Mouse (Mus musculus) 416B (cell line): ENCODE measurements around the gene Ceacam19.

ENCODE experiments used
- DNase-seq: peaks from one replicate; pipeline ENCODE4 v3.0.0; 2011; ENCODE audit warnings: low read depth

Ceacam19 gene

GRCm38 (mm10) chr7:19880754-19881153, 7.0 kb downstream of the Ceacam19 start:
- DNase-seq: peak; percentile 28

GRCm38 (mm10) chr7:19876781-19877425, 10.9 kb downstream of the Ceacam19 start:
- DNase-seq: peak; percentile 92

- peak; percentile 86 for DNase-seq
Observed at GRCm38 (mm10) chr7:19875948-19876682, 11.7 kb downstream of the Ceacam19 start.

GRCm38 (mm10) chr7:19871943-19872601, 15.7 kb downstream of the Ceacam19 start:
- peak; percentile 81 for DNase-seq

GRCm38 (mm10) chr7:19871137-19871621, 16.6 kb downstream of the Ceacam19 start:
- DNase-seq: peak; percentile 89

DNA sequence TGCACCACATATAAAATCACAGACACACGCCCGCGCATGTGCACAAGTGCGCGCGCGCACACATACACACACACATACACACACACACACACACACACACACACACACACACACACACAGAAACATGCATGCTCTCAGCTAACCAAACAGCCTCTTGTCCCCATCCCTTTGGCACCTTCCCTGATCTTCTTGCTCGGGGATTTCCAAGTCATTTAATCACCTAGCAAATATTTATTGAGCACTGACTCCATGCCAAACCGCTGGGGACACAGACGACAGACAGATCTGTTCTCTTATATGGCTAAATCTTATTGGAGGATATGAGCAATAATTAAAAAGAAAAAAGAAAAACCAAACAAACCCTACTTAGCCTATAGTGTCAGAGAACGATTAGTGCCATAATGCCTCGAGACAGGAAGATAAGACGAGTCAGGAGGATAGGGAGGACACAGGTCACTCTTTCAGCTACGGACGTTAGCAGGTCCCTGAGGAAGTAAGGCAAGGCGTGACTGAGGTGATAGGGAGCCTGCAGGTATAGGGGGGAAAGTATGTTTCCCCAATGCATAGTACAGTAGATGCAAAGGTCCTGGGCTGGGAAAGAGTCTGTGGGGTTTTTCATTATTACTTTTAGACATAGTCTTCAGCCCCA, 19.9 kb downstream of the Ceacam19 start:
- no peak for DNase-seq

GRCm38 (mm10) chr7:19866490-19866889, 21.3 kb downstream of the Ceacam19 start:
- no peak for DNase-seq

DNA sequence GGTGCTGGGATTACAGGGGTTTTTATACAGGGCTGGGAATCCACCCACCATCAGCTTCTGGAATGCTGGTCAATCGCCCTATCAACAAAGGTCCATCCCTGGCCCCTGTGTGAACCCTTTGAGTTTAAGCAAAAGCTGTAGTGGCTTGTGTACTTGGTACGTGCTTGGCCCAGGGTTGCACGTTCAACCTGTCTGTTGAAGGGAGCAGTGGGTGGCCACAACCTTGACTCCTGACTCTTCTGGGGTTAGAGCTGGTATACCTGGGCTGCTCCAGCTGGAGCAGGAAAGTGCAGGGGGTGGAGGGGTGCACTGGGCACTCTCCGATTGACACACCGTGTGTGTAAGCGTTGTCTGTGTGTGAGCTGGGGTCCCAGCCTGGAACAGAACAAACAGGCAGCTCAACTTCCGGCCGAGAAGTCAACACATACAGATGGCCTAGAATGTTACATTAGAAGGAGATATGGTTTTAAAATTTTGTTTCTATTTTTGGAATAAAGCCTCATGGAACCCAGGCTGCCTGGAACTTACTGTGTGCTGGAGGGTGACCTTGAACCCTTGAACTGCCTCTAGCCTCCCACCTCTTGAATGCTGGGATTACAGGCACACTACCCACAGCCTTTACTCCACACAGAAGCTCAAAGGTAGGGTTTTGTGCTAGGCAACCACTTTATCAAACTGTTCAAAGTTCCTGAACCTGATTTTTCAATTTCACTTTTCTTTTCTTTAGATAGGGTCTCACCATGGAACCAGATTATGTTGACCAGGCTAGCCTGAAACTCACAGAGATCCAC, 22.3 kb downstream of the Ceacam19 start:
- DNase-seq: no peak

GRCm38 (mm10) chr7:19864241-19864640, 23.5 kb downstream of the Ceacam19 start:
- no peak for DNase-seq

DNA sequence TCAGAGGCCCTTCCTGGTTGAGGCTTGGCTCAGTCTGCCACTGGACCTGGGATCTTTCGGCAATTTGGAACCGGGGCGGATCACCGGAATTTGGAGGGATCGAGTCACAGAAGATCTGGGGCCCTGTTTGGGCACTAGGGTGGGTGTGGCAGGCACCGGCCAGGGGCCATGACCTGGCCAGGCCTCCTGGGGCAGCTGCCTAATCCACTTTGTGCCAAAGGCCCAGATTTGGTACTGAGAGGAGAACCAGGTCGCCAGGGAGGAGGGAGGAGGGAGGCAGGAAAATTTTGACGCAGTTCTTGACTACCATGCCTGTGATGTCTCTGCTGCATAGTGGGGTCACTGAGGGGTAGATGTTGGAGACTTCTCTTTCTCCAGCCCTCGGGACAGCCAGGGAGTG, 26.6 kb downstream of the Ceacam19 start, which contains the start of gene Ceacam16:
Ceacam16 (minus strand) TSS at position 101 of the 400 bp plus-strand sequence.
- DNase-seq: no peak

GRCm38 (mm10) chr7:19859740-19860139, 28.0 kb downstream of the Ceacam19 start:
- no peak for DNase-seq

DNA sequence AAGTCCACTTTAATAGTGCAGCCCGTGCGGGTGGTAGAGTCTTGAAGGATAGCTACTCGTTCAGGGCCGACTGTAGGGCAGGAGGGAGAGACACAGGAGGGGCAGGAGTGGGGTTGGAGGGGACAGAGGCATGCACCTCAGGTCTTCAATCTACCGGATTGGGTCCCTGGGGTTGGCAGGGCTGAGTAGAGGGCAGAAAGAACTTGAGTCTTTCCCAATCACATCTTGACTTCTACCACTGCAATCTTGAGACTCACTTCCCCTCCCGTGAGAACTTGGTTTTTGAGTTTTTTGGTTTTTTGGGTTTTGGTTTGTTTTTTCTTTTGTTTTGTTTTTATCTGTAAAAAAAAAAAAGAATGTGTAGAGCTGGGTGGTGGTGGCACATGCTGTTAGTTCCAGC, 31.5 kb downstream of the Ceacam19 start:
- peak; percentile 56 for DNase-seq

DNA sequence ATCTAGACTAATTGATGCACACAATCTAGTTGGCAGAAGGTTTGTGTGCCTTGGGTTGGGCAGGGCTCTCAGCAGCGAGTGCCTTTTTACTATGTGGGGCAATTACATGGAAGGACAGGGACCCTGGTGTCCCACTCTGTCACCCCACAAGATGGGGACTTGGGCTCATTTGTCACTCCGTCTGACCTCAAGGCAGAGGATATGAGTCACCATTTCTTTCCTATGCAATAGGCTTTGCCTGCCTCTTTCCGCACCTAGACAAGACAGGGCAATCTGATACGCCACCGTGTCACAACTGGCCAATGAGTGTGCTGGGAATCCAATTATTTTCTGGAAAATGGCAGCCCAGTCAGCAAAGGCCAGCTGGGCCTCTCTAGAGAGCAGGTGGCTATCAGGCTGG, 32.1 kb downstream of the Ceacam19 start:
- peak; percentile 97 for DNase-seq

- DNase-seq: no peak
Observed at GRCm38 (mm10) chr7:19853526-19853925, 34.2 kb downstream of the Ceacam19 start.

DNA sequence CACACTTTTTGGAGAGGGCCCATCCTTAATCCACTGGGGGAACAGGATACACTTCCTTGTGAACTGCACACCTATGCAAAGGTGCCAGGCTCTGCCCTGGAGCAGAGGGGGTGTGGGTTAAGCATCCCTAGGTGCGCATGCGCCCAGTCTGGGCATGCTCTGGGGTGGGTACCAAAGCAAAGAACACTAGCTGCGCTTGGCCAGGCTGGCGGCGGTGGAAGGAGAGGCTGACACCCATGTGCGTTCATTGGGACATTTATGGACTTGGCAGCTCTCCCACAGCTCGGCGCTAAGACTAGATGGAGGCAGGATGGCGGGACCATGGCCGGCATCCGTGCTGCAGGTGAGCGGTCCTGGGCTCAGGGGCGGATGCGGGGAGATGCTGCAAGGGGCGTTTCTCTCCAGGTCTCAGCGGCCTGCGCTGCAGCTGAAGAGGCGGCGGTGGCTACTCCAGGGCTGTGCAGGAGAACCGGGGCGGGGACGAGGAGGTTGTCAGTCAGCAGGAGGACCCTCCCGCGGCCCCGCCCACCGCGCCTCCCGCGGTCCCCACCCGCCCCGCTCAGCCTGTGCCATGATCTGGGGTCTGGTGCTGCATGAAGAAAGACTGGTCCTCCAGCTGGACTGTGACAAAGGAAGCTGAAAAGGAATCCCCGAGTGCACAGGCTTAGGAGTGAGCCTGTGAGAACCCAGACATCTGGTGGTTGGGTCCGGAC, 35.8 kb downstream of the Ceacam19 start, which contains the start of gene Gm19345:
Gm19345 (plus strand) TSS at position 146 of the 713 bp plus-strand sequence.
- DNase-seq: no peak

- DNase-seq: no peak
Observed at GRCm38 (mm10) chr7:19844521-19845171, 43.1 kb downstream of the Ceacam19 start.

DNA sequence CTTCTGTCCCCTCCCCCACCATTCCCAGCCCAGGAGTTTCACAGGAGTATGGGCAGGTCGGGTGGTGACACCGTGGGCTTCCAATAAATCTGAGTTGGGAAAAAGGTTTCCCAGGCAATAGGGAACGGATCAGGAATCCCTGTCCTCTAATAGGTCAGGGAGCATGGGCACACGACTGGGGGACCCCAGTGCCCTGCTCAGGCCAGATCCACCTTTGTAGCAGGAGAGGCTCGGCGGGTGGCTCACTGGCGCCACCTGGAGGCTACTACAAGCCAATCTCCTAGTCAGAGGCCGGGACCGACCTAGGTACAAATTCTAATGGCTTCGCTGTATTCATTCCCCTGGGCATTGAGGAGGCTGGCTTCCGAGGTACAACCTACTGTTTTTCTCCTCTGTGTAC, 44.2 kb downstream of the Ceacam19 start:
- DNase-seq: peak; percentile 70

GRCm38 (mm10) chr7:19842885-19843504, 44.8 kb downstream of the Ceacam19 start:
- no peak for DNase-seq

GRCm38 (mm10) chr7:19841686-19842413, 45.9 kb downstream of the Ceacam19 start:
- DNase-seq: no peak
